Mouse (Mus musculus): ENCODE results near the gene Ubxn11. TPM values are rescaled to one million over a fixed set of nuclear protein-coding genes. Genes with fewer than 3 reads are reported as not detected.

Gene Ubxn11
- polyA plus RNA-seq, 1 experiment from 2014 or later, result 4.4 TPM

DNA sequence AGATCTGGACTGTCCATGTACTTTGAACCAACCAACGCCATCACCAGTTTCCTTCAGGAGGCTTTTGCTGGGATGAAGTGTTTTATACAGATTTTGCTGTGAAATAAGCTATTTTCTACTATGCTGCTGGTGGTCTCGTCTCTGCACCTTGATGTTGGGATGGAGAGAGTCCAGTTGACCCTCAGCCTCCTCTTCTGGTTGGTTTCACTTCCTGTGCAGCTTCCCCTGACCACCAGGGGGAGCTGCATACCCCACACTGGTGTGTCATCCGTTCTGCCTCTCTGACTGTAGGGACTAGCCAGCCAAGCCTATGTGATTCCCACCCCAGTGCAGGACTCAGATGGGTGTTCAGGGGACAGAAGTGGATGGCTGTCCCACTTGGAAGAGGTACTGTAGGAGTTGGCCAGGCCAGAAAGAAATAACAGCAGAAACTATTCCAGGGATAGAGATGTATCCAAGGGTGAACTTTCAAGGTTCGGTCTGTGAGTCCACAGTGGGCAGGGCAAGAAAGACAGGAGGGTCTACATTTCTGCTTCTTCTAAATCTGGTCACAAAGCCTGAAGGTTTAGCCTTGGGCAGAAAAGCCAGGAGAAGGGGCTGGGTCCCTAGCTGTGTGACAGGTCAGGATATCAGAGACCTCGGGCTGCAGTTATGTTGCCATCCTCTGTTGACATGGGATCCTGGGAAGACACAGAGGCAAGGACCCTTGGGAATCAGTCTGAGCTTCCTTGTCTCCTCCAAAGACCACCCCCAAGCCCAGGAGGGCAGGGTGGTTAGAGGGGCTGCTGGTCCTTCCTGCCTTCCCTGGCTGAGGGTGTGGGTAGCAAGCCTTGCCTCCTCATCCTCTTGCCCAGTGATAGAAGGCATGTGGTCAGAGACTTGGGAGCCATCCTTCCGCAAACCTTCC lies 9.7 kb upstream of the Ubxn11 start:
- Histone ChIP-seq H3K27ac (no peak overlapping the region), H3K9ac (no peak overlapping the region), H3K4me2 (replicated peaks) (no peak overlapping the region), H3K4me3 (replicated peaks) (no peak overlapping the region), H3K27me3 (replicated peaks) (no peaks in the 10 kb centered on the region), H3K4me1 (replicated peaks) (no peaks in the 10 kb centered on the region), H3K36me3 (no peaks in the 10 kb centered on the region), H3K9me3 (no peaks in the 10 kb centered on the region)
- no peak for ATAC-seq
- 68% methylated on average over 6 of the region's 6 CpGs for WGBS

DNA sequence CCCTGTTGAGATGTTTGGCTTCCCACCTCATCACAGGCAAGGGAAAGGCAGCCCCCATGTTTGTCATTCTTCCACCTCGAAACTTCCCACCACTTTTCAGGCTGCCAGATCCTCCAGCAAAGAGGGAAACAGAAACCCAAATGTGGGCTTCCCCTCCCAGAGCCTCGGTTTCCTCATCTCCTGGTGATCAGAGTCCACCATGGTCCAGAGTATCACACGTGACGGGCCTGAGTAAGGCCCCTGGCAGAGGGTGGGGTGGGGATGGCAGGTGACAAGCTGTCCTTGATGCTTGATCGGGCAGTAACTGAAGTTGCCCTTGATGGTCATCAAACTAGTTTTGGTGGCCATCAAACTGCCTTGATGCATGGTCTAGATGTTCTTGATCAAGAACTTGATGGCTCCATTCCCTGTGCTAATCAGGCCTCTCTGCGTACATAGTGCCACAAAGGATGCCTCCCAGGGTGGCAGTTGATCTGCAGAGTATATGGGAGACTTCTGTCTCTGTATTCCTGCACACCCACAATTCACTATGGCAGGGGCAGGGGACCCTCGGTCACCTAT lies 8.3 kb upstream of the Ubxn11 start:
- H3K27ac ChIP-seq, result no peak overlapping the region
- H3K9me3 ChIP-seq, result no peaks in the 10 kb centered on the region
- WGBS, result 81% methylated on average over 7 of the region's 7 CpGs
- ATAC-seq, result no peak
- H3K4me1 ChIP-seq (replicated peaks), result no peaks in the 10 kb centered on the region
- no peaks in the 10 kb centered on the region for H3K27me3 ChIP-seq (replicated peaks)
- no peak overlapping the region for H3K4me3 ChIP-seq (replicated peaks)
- no peak overlapping the region for H3K4me2 ChIP-seq (replicated peaks)
- no peaks in the 10 kb centered on the region for H3K36me3 ChIP-seq
- no peak overlapping the region for H3K9ac ChIP-seq

- no peak within 1 kb of the TSS for H3K4me3 ChIP-seq (replicated peaks)
- WGBS, result 53% methylated on average over 3 of the region's 3 CpGs
These were observed 7.3 kb upstream of the Ubxn11 start, which contains the start of gene Cd52 for GRCm38 (mm10) chr4:134094923-134095547. Gene Cd52 (minus strand): TSS chr4:134095082.

GRCm38 (mm10) chr4:134096120-134096519 lies 6.2 kb upstream of the Ubxn11 start:
- Histone ChIP-seq H3K4me3 (replicated peaks) (no peak overlapping the region), H3K4me2 (replicated peaks) (no peak overlapping the region), H3K9me3 (no peaks in the 10 kb centered on the region), H3K9ac (no peak overlapping the region), H3K36me3 (no peaks in the 10 kb centered on the region), H3K27me3 (replicated peaks) (no peaks in the 10 kb centered on the region), H3K27ac (no peak overlapping the region), H3K4me1 (replicated peaks) (no peaks in the 10 kb centered on the region)
- WGBS, result 86% methylated on average over 3 of the region's 3 CpGs
- ATAC-seq, result no peak

More at GRCm38 (mm10) chr4:134094923-134095547, 7.3 kb upstream of the Ubxn11 start, which contains the start of gene Cd52:
- H3K9me3 ChIP-seq, result no peaks in the 10 kb centered on the region
- H3K27ac ChIP-seq, result no peak within 1 kb of the TSS
- H3K4me1 ChIP-seq (replicated peaks), result no peaks in the 10 kb centered on the region
- no peaks in the 10 kb centered on the region for H3K36me3 ChIP-seq
- H3K27me3 ChIP-seq (replicated peaks), result no peaks in the 10 kb centered on the region
- H3K4me2 ChIP-seq (replicated peaks), result no peak within 1 kb of the TSS
- ATAC-seq, result no peak
- H3K9ac ChIP-seq, result no peak within 1 kb of the TSS

DNA sequence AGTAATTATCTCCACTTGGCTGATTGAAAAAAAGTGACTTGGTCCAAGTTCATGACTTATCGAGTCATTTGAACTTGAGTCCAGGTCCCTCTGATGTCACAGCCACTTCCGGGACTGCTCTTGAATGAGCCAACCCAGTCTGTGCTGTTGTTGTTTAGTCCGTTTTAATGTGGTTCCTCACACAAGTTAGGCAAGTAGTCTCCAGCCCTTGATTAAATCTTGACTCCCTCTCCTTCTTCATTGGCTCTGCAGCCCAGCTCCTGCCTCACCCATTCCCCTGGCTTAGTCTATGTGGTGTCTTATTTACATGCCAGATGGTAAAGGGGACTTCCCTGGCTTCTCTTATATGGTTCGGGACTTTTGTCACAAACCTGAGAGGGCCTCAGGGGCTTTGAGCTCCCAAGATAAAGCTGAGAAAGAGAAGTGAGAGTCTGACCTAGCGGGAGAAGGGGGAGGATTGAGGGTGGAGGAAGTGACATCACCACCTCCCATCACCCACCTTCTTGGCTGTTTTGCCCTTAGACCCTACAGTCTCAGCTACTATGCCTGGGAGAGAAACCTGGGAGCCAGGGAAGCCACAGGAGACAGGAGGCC lies 5.3 kb upstream of the Ubxn11 start:
- Histone ChIP-seq H3K36me3 (no peaks in the 10 kb centered on the region), H3K9ac (no peak overlapping the region), H3K27me3 (replicated peaks) (no peaks in the 10 kb centered on the region), H3K27ac (no peak overlapping the region), H3K9me3 (no peaks in the 10 kb centered on the region), H3K4me3 (replicated peaks) (no peak overlapping the region), H3K4me2 (replicated peaks) (no peak overlapping the region), H3K4me1 (replicated peaks) (no peaks in the 10 kb centered on the region)
- WGBS, result 71% methylated on average over 5 of the region's 5 CpGs
- ATAC-seq, result no peak

DNA sequence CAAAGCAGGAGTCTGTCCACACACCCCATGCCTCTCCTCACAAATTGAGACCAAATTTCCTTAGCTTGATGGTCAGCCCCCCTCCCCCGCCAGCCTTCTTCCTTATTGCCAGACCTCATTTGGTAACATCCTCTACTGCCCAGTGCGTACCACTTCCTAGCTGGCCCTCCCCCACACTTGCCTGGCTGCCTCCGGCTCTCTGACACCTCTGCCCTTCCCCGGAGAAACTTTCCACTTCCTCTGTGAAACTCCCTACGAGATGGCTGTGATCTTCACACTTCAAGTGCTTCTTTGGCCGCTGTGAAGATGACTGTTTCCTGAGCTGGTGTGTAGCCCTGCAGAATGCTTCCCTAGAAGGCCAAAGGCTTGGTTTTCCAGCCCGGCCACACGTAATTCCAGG lies 3.7 kb upstream of the Ubxn11 start:
- Histone ChIP-seq H3K9me3 (no peaks in the 10 kb centered on the region), H3K27ac (no peak overlapping the region), H3K9ac (no peak overlapping the region), H3K4me2 (replicated peaks) (no peak overlapping the region), H3K4me1 (replicated peaks) (no peaks in the 10 kb centered on the region; the same call in 1 of the 2 replicates), H3K4me3 (replicated peaks) (no peak overlapping the region), H3K27me3 (replicated peaks) (no peaks in the 10 kb centered on the region), H3K36me3 (no peaks in the 10 kb centered on the region)
- WGBS, result 45% methylated on average over 8 of the region's 8 CpGs
- no peak for ATAC-seq

DNA sequence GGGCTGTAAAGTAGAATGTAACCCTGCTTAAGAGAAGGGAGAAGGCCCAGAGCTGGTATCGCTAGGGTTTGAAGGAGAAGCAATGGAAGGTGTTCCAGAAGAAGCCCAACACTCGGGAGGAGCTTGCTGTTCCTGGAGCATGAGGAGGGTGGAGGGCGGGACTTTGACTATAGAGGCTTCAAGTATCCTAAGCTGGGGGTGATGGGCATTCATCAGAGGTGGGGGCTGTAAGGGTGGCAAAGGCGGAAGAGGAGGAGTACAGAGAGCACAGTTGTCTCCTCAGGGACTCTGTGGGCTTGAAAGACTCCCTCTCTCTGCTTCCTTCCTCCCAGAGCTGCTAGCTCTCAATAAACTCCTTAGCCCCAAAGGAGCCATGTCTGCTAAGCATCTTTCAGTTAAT lies 2.1 kb upstream of the Ubxn11 start:
- Histone ChIP-seq H3K27me3 (replicated peaks) (no peaks in the 10 kb centered on the region), H3K9me3 (no peaks in the 10 kb centered on the region), H3K36me3 (no peaks in the 10 kb centered on the region), H3K9ac (no peak overlapping the region), H3K27ac (no peak overlapping the region), H3K4me1 (replicated peaks) (no peaks in the 10 kb centered on the region; the same call in 1 of the 2 replicates), H3K4me2 (replicated peaks) (no peak overlapping the region), H3K4me3 (replicated peaks) (no peak overlapping the region)
- WGBS, result 77% methylated on average over 4 of the region's 4 CpGs
- no peak for ATAC-seq

DNA sequence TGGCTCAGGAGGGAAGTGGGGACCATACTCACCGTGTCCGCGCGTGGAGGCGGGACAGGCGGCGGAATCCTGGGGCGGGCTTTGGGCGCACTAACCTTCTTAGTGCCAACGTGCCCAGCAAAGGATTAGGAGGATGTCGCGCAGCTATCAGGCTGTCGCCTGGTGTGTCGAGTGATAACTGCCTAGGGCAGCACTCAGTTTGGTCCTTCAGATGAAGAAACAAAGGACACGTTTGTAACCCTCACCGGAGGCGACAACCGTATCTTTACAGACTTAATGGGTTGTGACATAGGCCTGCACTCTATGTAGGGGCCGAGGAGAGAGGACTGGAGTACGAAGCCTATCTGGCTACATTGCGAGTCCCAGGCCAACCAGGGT lies 361 bp downstream of the Ubxn11 start:
- Histone ChIP-seq H3K4me2 (replicated peaks) (peak overlapping the region; percentile 73), H3K4me1 (replicated peaks) (no peaks in the 10 kb centered on the region; the same call in 1 of the 2 replicates), H3K27me3 (replicated peaks) (no peaks in the 10 kb centered on the region), H3K27ac (no peak overlapping the region), H3K4me3 (replicated peaks) (peak overlapping the region; percentile 61), H3K9me3 (no peaks in the 10 kb centered on the region), H3K9ac (peak overlapping the region; percentile 43), H3K36me3 (no peaks in the 10 kb centered on the region)
- ATAC-seq, result peak; percentile 76
- WGBS, result 6% methylated on average over 21 of the region's 21 CpGs

GRCm38 (mm10) chr4:134106105-134106504 lies 3.7 kb downstream of the Ubxn11 start:
- Histone ChIP-seq H3K4me2 (replicated peaks) (no peak overlapping the region), H3K27ac (no peak overlapping the region), H3K9ac (no peak overlapping the region), H3K4me1 (replicated peaks) (peaks cover 10% of the 10 kb centered on the region; the same call in 1 of the 2 replicates), H3K9me3 (no peaks in the 10 kb centered on the region), H3K4me3 (replicated peaks) (no peak overlapping the region), H3K36me3 (no peaks in the 10 kb centered on the region), H3K27me3 (replicated peaks) (no peaks in the 10 kb centered on the region)
- 68% methylated on average over 7 of the region's 7 CpGs for WGBS
- ATAC-seq, result no peak

DNA sequence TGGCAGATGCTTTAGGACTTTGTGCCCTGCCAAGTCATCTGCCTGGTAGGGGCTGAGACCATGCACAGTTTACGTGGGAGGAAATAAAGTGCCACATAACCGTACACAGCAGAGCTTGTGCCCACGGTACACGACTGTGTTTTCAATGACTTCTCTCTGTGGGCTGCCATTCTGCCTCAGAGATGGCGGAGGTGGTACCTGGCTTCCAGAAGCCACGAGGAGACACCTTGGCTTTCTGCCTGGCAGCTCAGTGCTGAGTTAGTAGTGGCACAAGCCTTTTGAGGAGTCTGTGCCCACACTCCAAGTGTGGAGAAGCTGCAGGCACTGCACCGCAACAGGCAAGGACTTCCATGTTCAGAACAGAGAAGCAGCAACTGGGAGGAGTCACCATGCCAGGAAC lies 5.4 kb downstream of the Ubxn11 start:
- Histone ChIP-seq H3K9ac (no peak overlapping the region), H3K4me1 (replicated peaks) (peaks cover 15% of the 10 kb centered on the region; the same call in 1 of the 2 replicates), H3K36me3 (no peaks in the 10 kb centered on the region), H3K4me2 (replicated peaks) (no peak overlapping the region), H3K27me3 (replicated peaks) (no peaks in the 10 kb centered on the region), H3K4me3 (replicated peaks) (no peak overlapping the region), H3K9me3 (no peaks in the 10 kb centered on the region), H3K27ac (no peak overlapping the region)
- 86% methylated on average over 7 of the region's 7 CpGs for WGBS
- ATAC-seq, result no peak

GRCm38 (mm10) chr4:134108196-134108595 lies 5.8 kb downstream of the Ubxn11 start:
- WGBS, result 29% methylated on average over 5 of the region's 5 CpGs

GRCm38 (mm10) chr4:134110653-134111052 lies 8.3 kb downstream of the Ubxn11 start:
- Histone ChIP-seq H3K4me1 (replicated peaks) (peaks cover 30% of the 10 kb centered on the region), H3K4me2 (replicated peaks) (no peak overlapping the region), H3K9me3 (no peaks in the 10 kb centered on the region), H3K36me3 (no peaks in the 10 kb centered on the region), H3K9ac (no peak overlapping the region), H3K4me3 (replicated peaks) (no peak overlapping the region), H3K27me3 (replicated peaks) (no peaks in the 10 kb centered on the region), H3K27ac (no peak overlapping the region)
- 36% methylated on average over 3 of the region's 3 CpGs for WGBS
- ATAC-seq, result no peak

More at GRCm38 (mm10) chr4:134108196-134108595, 5.8 kb downstream of the Ubxn11 start:
- no peaks in the 10 kb centered on the region for H3K36me3 ChIP-seq
- H3K4me3 ChIP-seq (replicated peaks), result no peak overlapping the region
- H3K4me1 ChIP-seq (replicated peaks), result peaks cover 16% of the 10 kb centered on the region
- no peaks in the 10 kb centered on the region for H3K27me3 ChIP-seq (replicated peaks)
- ATAC-seq, result no peak
- no peaks in the 10 kb centered on the region for H3K9me3 ChIP-seq
- no peak overlapping the region for H3K4me2 ChIP-seq (replicated peaks)
- H3K27ac ChIP-seq, result no peak overlapping the region
- H3K9ac ChIP-seq, result no peak overlapping the region

All from intestine, embryonic 15.5 days (tissue).